Mouse (Mus musculus): ENCODE measurements at regions not wholly inside any gene's neighbourhood (a gene's known extent, or its start where the extent isn't known, plus 50 kb on each side); places are given as distances from the start of the nearest gene placed in this dataset.

DNA sequence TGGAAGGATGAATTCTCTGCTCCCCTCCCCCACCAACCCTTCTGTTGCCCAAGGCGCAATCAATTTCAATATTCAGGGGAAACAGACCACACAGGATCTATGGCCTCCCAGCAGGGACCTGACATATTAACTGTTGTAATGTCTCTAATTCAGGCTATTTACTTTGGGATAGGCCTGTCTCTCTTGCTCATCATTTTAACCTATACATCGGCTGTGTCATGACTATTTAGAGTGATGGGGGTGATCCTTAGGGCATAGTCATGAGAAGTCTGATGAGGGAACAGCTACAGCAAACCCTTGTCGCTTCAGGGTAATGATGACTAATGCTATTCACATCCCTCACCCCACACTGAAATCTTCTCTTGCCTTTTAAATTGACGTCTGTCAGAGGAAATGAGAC lies 195.8 kb downstream of the Olfr1505 start:
- TF ChIP-seq GATA1 (IDR thresholded peaks at IDR 0.05; ENCODE audit: borderline replicate concordance, low read length) = no peak
- no peak for TF ChIP-seq FLI1 (IDR thresholded peaks at IDR 0.05; ENCODE audit: low read length)

Data from megakaryocyte, embryonic 14.5 days (primary cell).